Mouse (Mus musculus) testis, postnatal 14 days (tissue): ENCODE results near the gene Rapgef2.
"Not testable (repeated sequence)": the region's sequence is repeated elsewhere in the genome, so short reads cannot be mapped to it uniquely, and the experiment has no call there.

Experiments used
- DNase-seq: peaks from one replicate; pipeline ENCODE4 v3.0.0; 2021; ENCODE audit warnings: low spot score

Rapgef2 gene

GRCm38 (mm10) chr3:79233478-79234415 lies 52.6 kb downstream of the Rapgef2 start:
- no peak for DNase-seq

- DNase-seq, result no peak
Measured at GRCm38 (mm10) chr3:79230718-79231117, 55.6 kb downstream of the Rapgef2 start.

- no peak for DNase-seq
Measured at GRCm38 (mm10) chr3:79229546-79229945, 56.8 kb downstream of the Rapgef2 start.

- no peak for DNase-seq
Measured at GRCm38 (mm10) chr3:79228304-79228703, 58.0 kb downstream of the Rapgef2 start.

- DNase-seq, result no peak
Measured at GRCm38 (mm10) chr3:79227356-79228088, 58.8 kb downstream of the Rapgef2 start.

GRCm38 (mm10) chr3:79226807-79227206 lies 59.5 kb downstream of the Rapgef2 start:
- DNase-seq, result not testable (repeated sequence)

GRCm38 (mm10) chr3:79225888-79226287 lies 60.4 kb downstream of the Rapgef2 start:
- no peak for DNase-seq

GRCm38 (mm10) chr3:79224352-79224751 lies 62.0 kb downstream of the Rapgef2 start:
- no peak for DNase-seq

- DNase-seq, result no peak
Measured at GRCm38 (mm10) chr3:79223281-79223680, 63.0 kb downstream of the Rapgef2 start.

- DNase-seq, result no peak
Measured at GRCm38 (mm10) chr3:79222192-79222960, 63.9 kb downstream of the Rapgef2 start.

- DNase-seq, result no peak
Measured at GRCm38 (mm10) chr3:79221296-79222191, 64.8 kb downstream of the Rapgef2 start.

GRCm38 (mm10) chr3:79219144-79219930 lies 67.0 kb downstream of the Rapgef2 start:
- no peak for DNase-seq

- DNase-seq, result no peak
Measured at GRCm38 (mm10) chr3:79218566-79219051, 67.7 kb downstream of the Rapgef2 start.

- DNase-seq, result no peak
Measured at GRCm38 (mm10) chr3:79210243-79210642, 76.1 kb downstream of the Rapgef2 start.

- DNase-seq, result no peak
Measured at GRCm38 (mm10) chr3:79207216-79207615, 79.1 kb downstream of the Rapgef2 start.

- no peak for DNase-seq
Measured at GRCm38 (mm10) chr3:79206524-79206923, 79.8 kb downstream of the Rapgef2 start.

GRCm38 (mm10) chr3:79205981-79206380 lies 80.3 kb downstream of the Rapgef2 start:
- DNase-seq, result no peak

- DNase-seq, result no peak
Measured at GRCm38 (mm10) chr3:79205112-79205511, 81.2 kb downstream of the Rapgef2 start.

- no peak for DNase-seq
Measured at GRCm38 (mm10) chr3:79204261-79204660, 82.1 kb downstream of the Rapgef2 start.

GRCm38 (mm10) chr3:79203821-79204220 lies 82.5 kb downstream of the Rapgef2 start:
- no peak for DNase-seq
